Comparison of ENCODE assay signal across 8 mouse cellular contexts in genomic region chr1:52955102-52955501, GRCm38 (mm10).
A peak's percentile ranks its signal among the peaks of the same experiment; 100 is the strongest.
DNase-seq lines count a peak whose midpoint lies in the region; ATAC-seq and TF ChIP-seq lines count a peak whose summit lies in the region.
"Had no signal": no experiment of that assay in that cellular context is flagged by ENCODE, and none has a peak within 500 bp of the region (broad histone marks: within the 10 kb centered on the region; RNA-seq: fewer than 3 reads in every experiment).

No protein-coding gene starts in this region.

- H3K27me3 ChIP-seq in G1E (ENCODE audit: insufficient read depth, low read length), result peaks cover 12% of the 10 kb centered on the region
- H3K27me3 ChIP-seq in embryonic facial prominence, embryonic 14.5 days (replicated peaks; ENCODE audit: control insufficient read depth, insufficient read depth, low read length), result no peaks in the 10 kb centered on the region
- H3K27me3 ChIP-seq: neural tube, embryonic 12.5 days had no signal

- peak; percentile 66 for DNase-seq in layer of hippocampus, adult 11-12 months (ENCODE audit: low spot score)
- DNase-seq in layer of hippocampus, adult 9-10 months (ENCODE audit: low spot score), result no peak
- no peak for DNase-seq in G1E (ENCODE audit: low spot score)
- peak; percentile 10 for DNase-seq in adrenal gland, adult 8-10 months
- DNase-seq in embryonic facial prominence, embryonic 14.5 days (ENCODE audit: low spot score), result peak; percentile 28
- DNase-seq in lung, adult 18-20 months, result peak; percentile 18 to 27
- DNase-seq in spleen, postnatal 4 days (ENCODE audit: low spot score in 2 of 2), result peak; percentile 22 to 74

- WGBS in embryonic facial prominence, embryonic 14.5 days, result 36% methylated on average over 6 of the region's 6 CpGs

- H3K9ac ChIP-seq in embryonic facial prominence, embryonic 14.5 days (ENCODE audit: low read depth, low read length), result no peak overlapping the region
- H3K9ac ChIP-seq: neural tube, embryonic 12.5 days had no signal

- ATAC-seq in G1E (ENCODE audit: extremely low read depth, insufficient number of reproducible peaks, low FRiP score, poor library complexity, severe bottlenecking), result no peak
- ATAC-seq in embryonic facial prominence, embryonic 14.5 days (ENCODE audit: low read depth), result no peak

- H3K27ac ChIP-seq in embryonic facial prominence, embryonic 14.5 days (replicated peaks; ENCODE audit: low read depth, low read length), result no peak overlapping the region
- H3K27ac ChIP-seq: neural tube, embryonic 12.5 days had no signal

- H3K4me2 ChIP-seq in embryonic facial prominence, embryonic 14.5 days (ENCODE audit: low read depth, low read length), result no peak overlapping the region
- H3K4me2 ChIP-seq: neural tube, embryonic 12.5 days had no signal

- H3K4me3 ChIP-seq in G1E (ENCODE audit: low read depth, low read length), result no peak overlapping the region
- no peak overlapping the region for H3K4me3 ChIP-seq in embryonic facial prominence, embryonic 14.5 days (ENCODE audit: low read depth, low read length)
- H3K4me3 ChIP-seq: neural tube, embryonic 12.5 days had no signal

- no peaks in the 10 kb centered on the region for H3K4me1 ChIP-seq in G1E (ENCODE audit: insufficient read depth, low read depth, low read length)
- H3K4me1 ChIP-seq in embryonic facial prominence, embryonic 14.5 days (ENCODE audit: control insufficient read depth, insufficient read depth, low read length), result peaks cover 7% of the 10 kb centered on the region; the same call in 1 of the 2 replicates

- no peaks in the 10 kb centered on the region for H3K36me3 ChIP-seq in G1E (replicated peaks)
- H3K36me3 ChIP-seq in embryonic facial prominence, embryonic 14.5 days (ENCODE audit: control insufficient read depth, insufficient read depth, low read length), result no peaks in the 10 kb centered on the region
- H3K36me3 ChIP-seq: neural tube, embryonic 12.5 days had no signal

- peak; percentile 38; the same call in 1 of the 2 replicates for TF ChIP-seq CTCF in G1E (IDR thresholded peaks at IDR 0.05; ENCODE audit: low read depth, low read length)

- no peaks in the 10 kb centered on the region for H3K9me3 ChIP-seq in G1E (replicated peaks)
- H3K9me3 ChIP-seq in embryonic facial prominence, embryonic 14.5 days (ENCODE audit: control insufficient read depth, low read length), result no peaks in the 10 kb centered on the region
- H3K9me3 ChIP-seq: neural tube, embryonic 12.5 days had no signal

Comparison
In these comparisons a context has a peak if more than half of its experiments do, and no peak if none do; other contexts are left out.
1. DNase-seq: peak in layer of hippocampus, adult 11-12 months (single experiment), adrenal gland, adult 8-10 months (single experiment), embryonic facial prominence, embryonic 14.5 days (single experiment), lung, adult 18-20 months (2 of 2) and spleen, postnatal 4 days (2 of 2); none in layer of hippocampus, adult 9-10 months (single experiment) and G1E (single experiment).